Mouse (Mus musculus): ENCODE results near the gene RPS10-NUDT3. TPM values are rescaled to one million over a fixed set of nuclear protein-coding genes. Genes with fewer than 3 reads are reported as not detected.

Gene RPS10-NUDT3
- total RNA-seq (2021) = 1 to 10 TPM in 1 of 2 experiments, not detected in 1; 1.5 TPM

DNA sequence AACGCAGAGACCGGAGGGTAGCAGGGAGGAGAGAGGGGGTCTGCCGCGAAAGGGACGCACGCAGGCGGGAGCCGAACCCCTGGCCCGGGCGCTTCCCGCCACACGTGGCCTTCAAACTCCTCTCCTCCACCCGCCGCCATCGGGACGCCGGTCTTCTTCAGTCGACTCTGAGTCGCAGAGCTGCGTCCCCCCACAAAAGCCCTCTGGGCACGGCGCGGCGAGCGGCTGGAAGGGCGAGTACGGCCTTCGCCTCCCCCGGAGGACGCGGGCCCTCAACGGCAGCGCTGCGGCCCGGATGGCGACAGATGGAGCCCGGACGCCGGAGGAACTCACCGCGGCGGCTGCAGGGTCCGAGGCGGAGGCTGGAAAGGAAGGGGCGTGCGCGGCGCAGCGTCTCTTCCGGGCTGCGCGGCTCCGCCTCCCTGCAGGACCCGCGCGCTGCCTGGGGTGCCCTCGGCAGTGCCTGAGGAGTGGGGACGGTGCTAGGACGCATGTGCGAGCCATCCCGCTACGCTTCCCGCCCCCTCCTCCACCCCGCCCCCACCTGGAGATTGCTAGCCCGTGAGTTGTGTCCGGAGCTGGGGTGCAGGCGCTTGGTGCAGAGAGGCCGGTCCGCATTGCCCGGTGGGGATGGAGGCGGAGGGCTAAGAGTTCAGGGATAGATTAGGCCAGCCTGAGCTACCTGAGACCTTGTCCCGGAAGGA is at the start of gene RPS10-NUDT3:
Gene RPS10-NUDT3 (minus strand): TSS at position 352 of the 704 bp plus-strand sequence.
- peak; percentile 73 to 84 for DNase-seq (ENCODE audit: extremely low spot score in 1 of 2, low spot score in 1 of 2)

GRCm38 (mm10) chr17:27678924-27679813 is 44.1 kb upstream of the RPS10-NUDT3 start:
- DNase-seq (ENCODE audit: extremely low spot score in 1 of 2, low spot score in 1 of 2) = peak in 1 of 2 experiments; percentile 33

- no peak for DNase-seq (ENCODE audit: extremely low spot score in 1 of 2, low spot score in 1 of 2)
Measured at GRCm38 (mm10) chr17:27677756-27678155, 42.7 kb upstream of the RPS10-NUDT3 start.

- no peak for DNase-seq (ENCODE audit: extremely low spot score in 1 of 2, low spot score in 1 of 2)
Measured at GRCm38 (mm10) chr17:27676270-27676669, 41.2 kb upstream of the RPS10-NUDT3 start.

- no peak for DNase-seq (ENCODE audit: extremely low spot score in 1 of 2, low spot score in 1 of 2)
Measured at GRCm38 (mm10) chr17:27675453-27675852, 40.4 kb upstream of the RPS10-NUDT3 start.

- no peak for DNase-seq (ENCODE audit: extremely low spot score in 1 of 2, low spot score in 1 of 2)
Measured at GRCm38 (mm10) chr17:27673945-27674344, 38.9 kb upstream of the RPS10-NUDT3 start.

DNA sequence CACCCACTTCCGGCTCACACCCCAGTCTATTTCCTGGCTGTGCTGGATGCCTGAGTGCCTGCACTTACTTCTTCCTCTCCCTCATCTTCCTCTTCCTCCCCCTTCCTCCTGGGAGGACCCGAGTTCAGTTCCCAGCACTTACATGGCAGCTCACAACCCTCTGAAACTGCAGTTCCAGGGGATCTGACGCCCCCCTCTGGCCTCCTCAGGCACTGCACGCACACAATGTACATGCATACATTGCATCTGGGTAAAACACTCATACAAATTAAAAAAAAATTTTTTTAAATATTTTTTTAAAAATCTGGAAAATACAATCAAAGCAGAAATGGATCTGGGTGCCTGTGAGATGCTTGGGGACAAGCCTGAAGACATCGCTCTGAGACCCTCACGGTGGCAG is 36.7 kb upstream of the RPS10-NUDT3 start:
- no peak for DNase-seq (ENCODE audit: extremely low spot score in 1 of 2, low spot score in 1 of 2)

- DNase-seq (ENCODE audit: extremely low spot score in 1 of 2, low spot score in 1 of 2) = no peak
Measured at GRCm38 (mm10) chr17:27658767-27659166, 23.7 kb upstream of the RPS10-NUDT3 start.

DNA sequence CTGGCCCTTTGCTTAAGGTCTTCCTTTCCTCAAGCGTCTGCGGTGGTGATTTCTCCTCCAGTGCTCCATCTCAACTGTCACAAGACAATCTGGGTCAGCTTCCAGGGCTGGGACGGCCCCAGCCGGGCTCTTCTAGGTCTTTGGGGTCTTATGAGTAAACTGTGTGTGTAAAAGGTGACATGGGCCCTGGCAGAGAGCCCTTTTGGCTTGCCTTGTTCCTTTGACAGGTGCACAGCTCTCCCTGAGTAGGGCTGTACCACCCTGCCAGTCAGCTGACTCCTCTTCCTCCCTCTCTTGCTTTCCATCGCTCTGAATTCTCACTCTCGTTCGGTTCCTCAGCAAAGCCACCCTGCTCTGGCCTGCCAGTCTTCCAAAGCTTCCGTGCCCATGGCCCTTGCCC is 22.1 kb upstream of the RPS10-NUDT3 start:
- no peak for DNase-seq (ENCODE audit: extremely low spot score in 1 of 2, low spot score in 1 of 2)

- no peak for DNase-seq (ENCODE audit: extremely low spot score in 1 of 2, low spot score in 1 of 2)
Measured at GRCm38 (mm10) chr17:27656414-27656813, 21.4 kb upstream of the RPS10-NUDT3 start.

DNA sequence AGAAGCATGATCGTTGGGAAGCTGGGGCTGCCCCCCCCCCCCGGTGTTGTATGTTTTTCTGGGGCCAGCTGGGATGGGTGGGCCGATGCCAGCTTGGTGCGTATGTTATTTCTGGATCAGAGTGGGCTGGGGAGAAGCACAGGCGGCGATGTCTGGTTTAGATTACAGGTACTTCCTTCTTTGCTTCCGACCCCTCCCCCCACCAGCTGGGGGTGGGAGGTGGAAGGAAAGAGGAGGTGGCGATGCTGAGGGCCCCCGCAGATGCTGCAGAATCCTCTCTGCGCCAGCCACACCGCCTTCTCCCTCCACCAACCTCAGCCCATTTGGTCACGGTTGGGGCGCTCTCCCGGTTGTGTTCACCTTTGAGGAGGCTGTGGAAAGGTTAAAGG is 21.0 kb upstream of the RPS10-NUDT3 start:
- DNase-seq (ENCODE audit: extremely low spot score in 1 of 2, low spot score in 1 of 2) = peak; percentile 69 to 70

DNA sequence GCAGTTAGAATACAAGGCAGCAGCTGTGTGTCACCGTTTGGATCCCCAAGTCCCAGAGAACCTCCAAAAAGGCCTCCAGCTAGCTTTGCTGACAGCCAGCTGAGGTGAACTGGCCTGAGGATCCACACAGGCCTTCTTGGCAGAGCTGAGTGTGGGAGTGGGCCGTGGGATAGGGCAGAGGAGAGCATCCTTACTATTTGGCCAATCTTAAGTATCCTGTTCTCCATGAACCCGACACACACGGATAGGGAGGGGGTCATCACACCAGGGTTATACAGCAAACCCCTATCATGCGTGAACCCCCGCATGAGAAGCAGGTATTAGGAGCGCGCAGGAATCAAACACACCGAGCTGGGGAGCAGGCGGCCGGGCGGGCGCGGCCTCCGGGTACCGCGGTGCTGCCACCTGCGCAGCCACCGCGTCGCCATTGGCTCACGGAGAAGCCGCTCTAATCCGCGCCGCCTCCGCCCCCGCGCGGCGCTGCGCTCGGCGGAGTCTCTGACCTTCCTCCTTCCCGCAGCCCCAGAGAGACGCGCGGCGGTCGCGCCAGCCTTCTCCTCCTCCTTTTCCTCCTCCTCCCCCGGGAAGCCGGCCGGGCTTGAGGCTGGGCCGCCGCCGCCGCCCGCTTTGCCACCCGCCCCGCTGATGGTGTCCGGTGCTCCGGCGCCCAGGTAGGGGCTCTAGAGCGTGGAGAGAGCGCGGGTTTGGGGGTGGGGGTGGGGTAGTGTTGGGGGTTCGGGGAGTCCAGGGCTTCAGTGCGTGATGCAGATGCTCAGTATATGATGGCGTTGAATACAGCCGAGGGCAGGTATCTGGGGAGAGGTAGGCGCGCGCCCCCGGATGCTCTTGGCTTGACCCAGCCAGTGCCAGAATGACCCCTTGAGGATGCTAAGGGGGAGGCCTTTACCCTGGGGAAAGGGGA is 20.3 kb upstream of the RPS10-NUDT3 start, which contains the start of gene Pacsin1:
Gene Pacsin1 (plus strand): TSS at position 421 of the 922 bp plus-strand sequence.
- DNase-seq (ENCODE audit: extremely low spot score in 1 of 2, low spot score in 1 of 2) = peak; percentile 59 to 68

DNA sequence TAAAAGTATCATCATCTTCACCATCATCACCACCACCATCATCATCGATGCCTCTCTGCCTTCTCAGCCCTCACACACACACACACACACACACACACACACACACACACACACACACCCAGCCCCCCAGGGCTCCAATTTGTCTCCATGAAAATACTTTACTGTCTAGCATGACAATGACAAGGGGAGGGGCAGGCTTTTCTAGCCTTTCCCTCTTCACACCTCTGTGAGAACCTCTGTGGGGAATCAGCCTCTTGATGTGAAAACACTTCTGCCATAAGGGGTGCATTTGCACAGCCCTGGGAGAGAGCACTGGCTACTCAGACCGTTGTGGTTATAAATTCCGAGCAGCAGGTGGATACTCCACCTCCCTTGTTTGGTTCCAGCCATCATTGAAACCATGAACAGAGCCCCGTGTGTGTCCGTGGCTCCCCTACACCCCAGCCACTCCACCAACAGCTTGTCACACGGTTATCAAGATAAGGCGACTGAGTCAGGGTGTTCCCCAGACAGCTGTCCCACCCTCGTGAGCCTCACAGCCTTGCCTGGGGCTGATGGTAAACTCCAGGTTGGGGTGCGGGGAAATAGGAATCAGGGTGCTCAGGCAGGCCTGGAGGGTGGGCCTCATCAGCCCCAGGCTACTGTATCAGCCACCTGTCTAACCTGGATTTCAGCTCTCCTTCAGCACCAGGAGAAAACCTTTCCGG is 18.4 kb upstream of the RPS10-NUDT3 start:
- no peak for DNase-seq (ENCODE audit: extremely low spot score in 1 of 2, low spot score in 1 of 2)

- no peak for DNase-seq (ENCODE audit: extremely low spot score in 1 of 2, low spot score in 1 of 2)
Measured at GRCm38 (mm10) chr17:27652046-27652790, 17.2 kb upstream of the RPS10-NUDT3 start.

DNA sequence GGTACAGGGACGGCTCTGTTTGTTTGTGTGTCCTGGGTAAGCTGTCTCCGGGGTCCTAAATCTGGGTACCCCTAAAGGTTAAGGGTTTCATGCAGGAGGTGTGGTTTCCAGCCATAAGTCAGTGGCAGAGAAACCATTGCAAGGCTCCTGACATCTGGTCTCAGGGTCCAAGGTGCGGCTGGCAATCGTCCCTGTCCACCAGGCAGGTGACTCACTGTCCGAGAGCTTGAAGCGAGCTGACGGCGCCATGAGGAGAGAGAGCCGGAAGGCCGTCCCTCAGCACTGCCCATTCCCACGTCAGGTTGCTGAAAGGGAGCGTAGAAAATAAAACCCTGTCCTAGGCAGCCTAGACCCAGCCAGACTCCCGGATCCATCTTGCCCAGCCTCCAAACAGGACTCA is 15.6 kb upstream of the RPS10-NUDT3 start:
- no peak for DNase-seq (ENCODE audit: extremely low spot score in 1 of 2, low spot score in 1 of 2)

DNA sequence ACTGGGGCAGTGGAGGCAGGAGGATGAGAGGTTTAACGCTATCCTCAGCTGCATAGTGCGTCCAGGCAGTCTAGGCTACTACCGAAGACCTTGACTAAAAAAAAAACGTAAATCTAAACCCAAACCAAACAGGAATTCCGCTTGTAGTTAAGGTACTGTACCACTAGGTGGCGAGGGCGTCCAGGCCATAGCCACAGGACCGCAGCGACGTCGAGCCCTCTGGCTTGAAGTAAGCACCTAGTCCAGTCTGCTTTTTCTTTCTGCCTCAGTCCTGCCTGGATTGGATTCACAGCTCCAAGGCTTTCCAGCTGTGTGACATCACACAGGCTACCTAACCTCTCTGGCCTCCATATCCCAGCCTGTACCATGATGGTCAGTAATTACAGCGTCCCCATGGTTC is 15.1 kb upstream of the RPS10-NUDT3 start:
- DNase-seq (ENCODE audit: extremely low spot score in 1 of 2, low spot score in 1 of 2) = peak in 1 of 2 experiments; percentile 54

DNA sequence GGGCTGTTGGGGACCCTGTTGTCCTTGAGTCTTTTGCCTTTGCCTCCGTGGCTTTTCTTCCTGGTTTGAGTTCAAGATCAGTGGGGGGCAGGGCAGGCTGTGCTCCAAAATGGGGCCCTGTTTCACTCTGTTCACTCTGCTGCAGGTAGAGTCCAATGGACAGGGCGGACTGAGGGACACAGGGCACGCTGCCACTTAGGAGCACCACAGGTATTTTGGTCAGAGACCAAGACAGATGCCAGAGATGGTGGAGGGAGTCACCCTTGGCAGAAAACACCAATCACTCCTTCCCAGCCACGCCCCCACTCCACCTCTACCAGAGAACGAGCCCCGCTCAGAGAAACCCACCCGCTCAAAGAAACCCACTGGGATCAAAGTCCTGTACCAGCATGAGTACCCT is 10.8 kb upstream of the RPS10-NUDT3 start:
- DNase-seq (ENCODE audit: extremely low spot score in 1 of 2, low spot score in 1 of 2) = no peak

DNA sequence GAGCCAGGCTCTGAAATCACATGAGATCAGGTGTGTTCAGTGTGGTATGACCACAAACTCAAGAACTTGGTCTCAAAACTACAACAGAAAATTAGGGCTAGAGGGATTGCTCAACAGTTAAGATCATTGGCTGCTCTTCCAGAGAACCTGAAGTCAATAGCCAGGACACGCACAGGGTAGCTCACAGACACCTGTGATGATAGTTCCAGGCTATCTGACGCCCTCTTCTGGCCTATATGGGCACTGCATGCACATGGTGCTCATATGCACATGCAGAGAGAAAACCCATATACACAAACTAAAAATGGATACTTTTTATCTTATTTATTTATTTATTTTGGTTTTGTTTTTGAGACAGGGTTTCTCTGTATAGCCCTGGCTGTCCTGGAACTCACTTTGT is 9.6 kb upstream of the RPS10-NUDT3 start:
- no peak for DNase-seq (ENCODE audit: extremely low spot score in 1 of 2, low spot score in 1 of 2)

- DNase-seq (ENCODE audit: extremely low spot score in 1 of 2, low spot score in 1 of 2) = no peak
Measured at GRCm38 (mm10) chr17:27643756-27644155, 8.7 kb upstream of the RPS10-NUDT3 start.

Measured in layer of hippocampus, postnatal 25 days (tissue).